Mouse (Mus musculus): ENCODE results near the gene Srd5a3.
A peak's percentile ranks its signal among the peaks of the same experiment; 100 is the strongest.

The Srd5a3 gene

DNA sequence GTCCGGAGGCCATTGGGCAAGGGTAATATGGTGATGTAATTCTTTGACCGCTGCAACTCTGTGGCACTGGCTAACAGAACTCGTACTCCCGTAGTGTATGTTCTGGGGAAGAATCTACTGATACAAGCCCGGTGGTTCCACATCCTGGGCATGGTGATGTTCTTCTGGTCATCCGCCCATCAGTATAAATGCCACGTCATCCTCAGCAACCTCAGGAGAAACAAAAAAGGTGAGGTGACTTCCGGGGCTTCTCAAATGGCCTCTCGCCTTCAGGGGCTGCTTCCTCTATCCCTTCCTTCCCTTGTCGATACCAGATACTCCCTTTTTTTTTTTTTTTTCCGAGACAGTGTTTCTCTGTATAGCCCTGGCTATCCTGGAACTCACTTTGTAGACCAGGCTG, 13.4 kb downstream of the Srd5a3 start:
- DNase-seq (ENCODE audit: low read depth): no peak

DNA sequence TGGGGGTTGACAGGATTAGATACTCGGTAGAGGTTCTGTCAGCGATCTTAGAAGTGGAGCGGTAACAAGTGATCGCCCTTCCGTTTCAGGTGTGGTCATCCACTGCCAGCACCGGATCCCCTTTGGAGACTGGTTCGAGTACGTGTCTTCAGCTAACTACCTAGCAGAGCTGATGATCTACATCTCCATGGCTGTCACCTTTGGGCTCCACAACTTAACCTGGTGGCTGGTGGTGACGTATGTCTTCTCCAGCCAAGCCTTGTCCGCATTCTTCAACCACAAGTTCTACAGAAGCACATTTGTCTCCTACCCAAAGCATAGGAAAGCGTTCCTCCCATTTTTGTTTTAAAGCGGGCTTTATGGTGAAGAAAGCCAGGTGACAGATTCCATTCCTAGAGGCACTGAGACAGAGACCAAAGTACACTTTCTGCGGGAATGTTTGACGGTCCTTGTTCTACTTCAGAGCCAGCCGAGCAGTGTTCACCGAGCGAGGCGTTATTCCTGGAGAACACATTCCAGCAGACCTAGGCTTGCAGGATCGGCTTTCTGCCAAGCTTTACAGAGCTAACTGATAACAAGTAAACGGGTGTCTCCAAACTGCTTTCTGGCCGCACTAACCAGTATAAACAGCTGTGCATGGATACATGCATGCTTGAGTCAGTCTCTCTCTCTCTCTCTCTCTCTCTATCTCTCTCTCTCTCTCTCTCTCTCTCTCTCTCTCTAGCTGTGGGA, 14.5 kb downstream of the Srd5a3 start:
- no peak for DNase-seq (ENCODE audit: low read depth)

DNA sequence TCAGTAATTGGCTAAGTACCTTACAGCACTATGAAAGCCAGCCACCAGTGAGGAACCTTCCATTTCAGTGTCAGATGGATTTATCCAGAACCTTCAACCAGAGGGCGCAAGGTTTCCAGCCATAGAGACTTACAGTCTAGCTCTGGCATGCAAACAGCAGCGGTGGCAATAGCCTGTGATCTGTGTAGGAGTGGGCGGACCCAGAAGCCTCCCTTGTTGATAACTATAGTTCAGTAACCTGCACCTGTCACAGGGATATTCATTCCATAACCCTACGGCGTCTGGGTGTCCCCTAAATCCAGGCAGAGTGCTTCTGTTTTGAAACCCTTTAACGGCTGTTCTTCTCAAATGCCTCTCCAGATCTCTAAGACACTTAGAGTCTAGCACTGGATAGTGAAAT, 19.5 kb downstream of the Srd5a3 start:
- no peak for DNase-seq (ENCODE audit: low read depth)

DNA sequence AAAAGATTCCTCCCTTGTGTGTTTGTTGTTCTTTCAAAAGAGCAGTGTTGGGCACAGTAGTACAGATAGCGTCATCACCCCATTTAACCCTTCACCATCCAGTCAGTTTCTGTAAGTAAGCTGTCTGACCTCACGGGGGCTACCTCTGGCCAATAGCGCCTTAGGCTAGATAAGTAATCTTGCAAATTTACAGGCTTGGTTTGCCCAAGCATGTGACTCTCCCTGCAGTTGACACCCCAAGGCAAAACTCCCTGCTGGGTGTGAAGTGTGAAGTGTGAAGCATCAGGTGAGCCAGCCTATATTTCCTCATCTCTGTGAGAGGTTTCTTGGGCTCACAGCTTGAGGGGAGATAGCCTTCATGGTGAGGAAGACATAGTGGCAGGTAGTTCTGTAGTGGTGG, 20.0 kb downstream of the Srd5a3 start:
- DNase-seq (ENCODE audit: low read depth): no peak

DNA sequence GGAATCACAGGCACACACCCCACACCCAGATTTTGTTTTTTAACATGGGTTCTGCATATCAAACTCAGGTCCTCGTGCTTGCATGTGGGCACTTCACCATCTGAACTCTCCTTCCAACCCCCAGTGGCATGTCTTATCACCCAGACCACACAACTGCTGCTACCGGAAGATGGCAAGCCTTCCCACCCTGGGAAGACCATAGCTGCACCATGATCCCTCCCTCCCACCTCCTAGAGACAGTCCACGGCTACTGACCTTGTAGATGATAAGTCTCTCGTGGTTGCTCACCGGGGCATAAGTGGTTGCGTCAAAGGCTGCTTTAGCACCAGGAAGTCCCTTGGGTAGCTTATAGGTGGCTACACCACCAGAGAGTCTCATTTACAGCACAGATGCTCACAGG, 21.4 kb downstream of the Srd5a3 start:
- DNase-seq (ENCODE audit: low read depth): no peak

DNA sequence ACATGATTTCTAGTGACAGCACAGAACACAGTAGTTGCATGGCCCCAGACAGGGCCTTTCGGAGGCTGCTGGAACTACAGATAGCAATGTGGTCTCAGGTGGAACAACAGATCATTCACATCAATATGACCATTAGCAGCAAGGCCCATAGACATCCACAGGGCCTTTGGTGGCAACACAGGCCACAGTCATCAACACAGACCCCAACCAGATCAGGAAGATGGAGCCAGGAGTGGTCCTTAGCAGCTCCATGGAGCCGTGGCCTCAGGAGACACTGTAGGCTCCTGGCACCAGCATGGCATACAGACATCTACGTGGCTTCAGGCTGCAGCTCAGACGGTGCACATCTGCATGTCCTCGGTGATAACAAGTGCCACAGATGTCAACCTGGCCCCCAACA, 22.9 kb downstream of the Srd5a3 start:
- DNase-seq (ENCODE audit: low read depth): no peak

DNA sequence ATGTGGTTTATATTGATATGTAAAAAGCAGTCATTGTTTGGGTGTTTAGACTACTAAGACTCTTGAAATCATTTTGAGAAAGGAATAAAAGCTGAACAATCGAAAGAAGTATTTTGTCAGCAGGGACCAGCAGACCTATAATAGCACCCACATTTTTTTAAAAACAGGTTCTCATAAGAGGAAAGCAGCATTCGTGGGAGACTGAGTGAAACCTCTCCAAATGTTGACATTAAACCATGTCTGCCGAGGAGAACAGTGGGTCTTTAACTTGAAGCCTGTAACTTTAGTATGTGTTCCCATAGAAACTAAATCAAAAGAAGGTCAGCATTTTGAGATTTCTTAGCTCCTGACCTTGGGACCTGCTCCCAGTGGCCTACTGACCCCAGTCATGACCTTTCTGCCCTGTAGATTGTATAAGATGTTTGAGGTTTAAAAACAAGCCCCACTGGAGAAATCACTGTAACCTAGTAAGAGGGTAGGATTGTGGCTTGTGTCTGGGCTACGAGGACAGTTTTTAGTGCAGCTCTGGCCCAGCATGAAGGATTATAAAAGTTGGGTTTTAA, 23.8 kb downstream of the Srd5a3 start:
- no peak for DNase-seq (ENCODE audit: low read depth)

DNA sequence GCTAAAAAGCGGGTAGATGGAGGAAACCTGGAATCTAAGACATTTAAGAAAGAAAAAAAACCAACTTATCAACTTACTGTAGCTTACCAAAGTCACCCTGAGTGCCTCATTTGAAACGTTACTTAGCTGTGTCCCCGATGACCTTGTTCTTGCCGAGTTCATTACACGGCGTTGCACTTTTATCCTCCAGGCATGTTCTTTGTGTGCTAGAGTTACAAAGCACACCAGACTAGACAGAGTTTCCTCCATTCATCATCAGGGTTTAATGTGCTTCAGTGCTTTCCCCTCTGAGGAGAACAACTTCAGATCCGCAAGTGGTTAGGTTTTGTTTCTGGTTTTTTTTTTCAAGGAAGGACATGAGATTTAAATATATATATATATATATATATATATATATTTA, 24.8 kb downstream of the Srd5a3 start:
- DNase-seq (ENCODE audit: low read depth): no peak

DNA sequence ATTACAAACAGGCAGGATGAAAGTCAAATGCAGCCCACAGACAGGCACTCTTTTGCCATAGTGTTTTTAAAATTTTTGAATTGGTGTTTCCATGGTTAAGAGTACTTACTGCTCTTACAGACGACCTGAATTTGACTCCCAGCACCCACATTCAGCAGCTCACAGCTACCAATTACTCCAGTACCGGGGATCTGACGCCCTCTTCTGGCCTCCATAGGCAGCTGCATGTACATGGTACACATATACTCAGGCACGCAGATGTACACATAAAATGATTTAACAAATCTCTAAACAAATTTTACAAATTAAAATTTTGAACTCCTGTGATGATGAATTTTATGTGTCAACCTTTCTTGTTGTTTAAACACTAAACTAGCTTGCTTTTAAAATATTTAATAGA, 30.5 kb downstream of the Srd5a3 start:
- DNase-seq (ENCODE audit: low read depth): no peak

DNA sequence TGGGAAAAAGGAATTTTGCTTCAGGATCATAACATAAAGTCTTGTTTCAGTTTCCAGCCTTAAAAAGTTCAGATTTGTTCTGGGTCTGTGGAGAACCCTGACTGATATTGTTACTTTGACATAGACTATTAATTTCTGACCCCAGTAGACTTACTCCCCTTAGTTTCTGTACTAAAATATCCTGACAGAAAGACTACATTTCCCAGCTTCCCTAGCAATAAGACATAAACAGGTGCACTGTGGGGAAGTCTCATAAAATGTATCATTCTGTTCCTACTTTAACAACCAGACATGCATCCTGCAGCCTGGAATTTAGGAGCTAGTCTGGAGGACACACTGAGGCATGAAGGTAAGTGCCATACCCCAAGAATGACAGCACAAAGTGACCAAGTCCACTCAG, 31.0 kb downstream of the Srd5a3 start:
- no peak for DNase-seq (ENCODE audit: low read depth)

DNA sequence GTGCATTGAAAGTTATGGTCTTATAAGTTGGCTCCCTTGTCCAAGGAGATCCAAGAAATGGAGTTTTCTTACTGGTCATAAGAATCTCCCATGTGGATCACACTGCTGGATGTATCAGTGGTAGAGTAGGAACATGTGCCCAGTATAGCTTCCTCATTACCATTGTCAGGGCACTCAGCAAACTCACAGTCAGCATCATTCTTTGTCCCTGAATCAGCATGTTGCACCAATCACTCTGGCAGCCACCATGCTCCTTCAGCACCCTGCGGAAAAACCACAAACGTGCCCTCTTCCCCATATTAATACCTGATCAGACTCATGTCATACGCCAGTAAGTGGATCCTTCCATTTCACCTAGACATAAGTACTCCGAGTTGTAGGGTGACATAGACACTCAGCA, 35.0 kb downstream of the Srd5a3 start:
- no peak for DNase-seq (ENCODE audit: low read depth)

DNA sequence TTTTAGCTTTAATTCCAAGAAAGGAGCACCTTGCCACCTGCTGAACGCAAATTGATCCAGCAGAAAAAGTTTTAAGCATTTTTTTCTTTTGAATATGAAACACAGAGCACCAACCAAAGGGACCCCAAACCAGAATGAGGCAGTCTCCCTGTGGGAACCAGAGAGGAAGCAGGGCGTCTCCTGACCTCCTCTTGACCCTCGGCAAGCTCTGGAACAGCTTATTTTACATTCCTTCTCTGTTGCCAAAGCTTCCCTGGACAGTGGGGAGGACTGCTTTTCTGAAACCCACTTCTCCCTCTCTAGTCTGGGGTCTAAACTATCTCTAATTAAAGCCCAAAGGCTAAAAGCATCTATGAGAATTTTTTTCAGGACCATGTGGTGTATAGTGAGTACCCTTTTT, 36.3 kb downstream of the Srd5a3 start:
- DNase-seq (ENCODE audit: low read depth): no peak

DNA sequence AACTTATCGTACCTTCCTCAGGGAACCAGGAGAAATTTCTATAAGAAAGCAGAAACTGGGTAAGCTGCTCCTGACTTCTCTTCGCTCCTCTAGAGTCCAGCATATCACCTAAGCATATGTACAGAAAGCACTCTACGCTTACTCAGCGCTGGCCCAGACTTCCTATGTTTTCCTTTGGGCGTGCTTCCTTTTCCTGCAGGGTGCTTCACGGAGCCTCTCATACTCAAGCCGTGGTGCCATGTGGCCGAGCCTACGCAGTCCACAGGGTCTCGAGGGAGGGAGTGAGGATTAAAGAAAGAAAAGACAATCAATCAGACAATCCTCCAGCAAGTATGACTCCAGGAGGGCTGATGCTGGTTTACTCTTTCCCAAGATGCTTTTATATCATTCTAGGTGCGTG, 36.8 kb downstream of the Srd5a3 start:
- DNase-seq (ENCODE audit: low read depth): no peak

DNA sequence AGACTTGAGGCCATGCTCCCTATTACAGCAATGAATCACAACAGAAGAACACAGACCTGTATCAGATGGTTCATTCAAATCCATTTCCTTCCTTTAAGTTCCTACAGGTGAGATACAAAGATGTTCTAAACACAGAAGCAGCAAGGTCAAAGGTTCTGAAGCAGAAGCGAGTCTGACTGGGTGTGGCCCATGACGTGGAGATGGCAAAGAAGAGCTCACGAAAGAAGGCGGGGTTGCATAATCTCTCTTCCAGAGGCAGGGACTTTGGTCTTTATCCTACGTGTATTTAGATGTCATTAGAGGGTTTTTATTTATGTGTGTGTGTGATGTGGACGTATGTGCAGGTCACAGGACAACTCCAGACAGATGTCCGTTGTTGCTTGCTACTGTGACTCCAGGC, 37.6 kb downstream of the Srd5a3 start:
- no peak for DNase-seq (ENCODE audit: low read depth)

DNA sequence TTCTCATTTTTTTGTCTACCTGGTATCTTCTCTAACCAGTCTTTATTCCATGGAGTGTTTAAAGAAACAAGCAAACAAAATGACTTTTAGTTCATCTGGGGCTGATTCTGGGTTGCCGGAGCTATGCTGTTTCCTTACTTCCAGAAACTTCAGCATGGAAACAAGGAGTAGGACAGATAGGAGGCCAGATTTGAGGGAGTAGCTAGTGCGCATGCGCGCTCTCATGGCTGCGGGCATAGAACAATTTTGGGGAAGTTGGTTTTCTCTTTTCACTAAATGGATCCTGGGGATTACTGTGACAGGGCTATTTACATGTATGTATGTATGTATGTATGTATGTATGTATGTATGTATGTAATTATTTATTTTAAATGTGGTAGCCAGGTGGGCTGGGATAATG, 39.1 kb downstream of the Srd5a3 start:
- DNase-seq (ENCODE audit: low read depth): no peak

DNA sequence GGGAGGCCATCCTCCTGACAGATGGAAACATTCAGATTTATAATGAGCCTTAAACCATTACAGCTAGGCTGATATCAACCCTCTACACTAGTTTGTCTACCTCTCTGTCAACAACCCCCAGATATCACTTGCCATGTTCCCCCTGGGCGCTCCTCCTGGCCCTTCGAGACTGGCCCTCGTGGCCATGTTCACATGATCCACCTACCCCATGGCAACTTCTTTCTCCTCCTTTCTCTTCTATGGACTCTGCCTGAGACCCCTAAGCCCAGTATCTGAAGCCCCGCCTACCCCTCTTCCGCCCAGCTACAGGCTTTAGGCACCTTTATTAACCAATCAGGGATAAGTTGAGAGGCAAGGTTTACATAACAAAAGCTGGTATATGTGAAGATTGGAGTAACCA, 39.7 kb downstream of the Srd5a3 start:
- no peak for DNase-seq (ENCODE audit: low read depth)

DNA sequence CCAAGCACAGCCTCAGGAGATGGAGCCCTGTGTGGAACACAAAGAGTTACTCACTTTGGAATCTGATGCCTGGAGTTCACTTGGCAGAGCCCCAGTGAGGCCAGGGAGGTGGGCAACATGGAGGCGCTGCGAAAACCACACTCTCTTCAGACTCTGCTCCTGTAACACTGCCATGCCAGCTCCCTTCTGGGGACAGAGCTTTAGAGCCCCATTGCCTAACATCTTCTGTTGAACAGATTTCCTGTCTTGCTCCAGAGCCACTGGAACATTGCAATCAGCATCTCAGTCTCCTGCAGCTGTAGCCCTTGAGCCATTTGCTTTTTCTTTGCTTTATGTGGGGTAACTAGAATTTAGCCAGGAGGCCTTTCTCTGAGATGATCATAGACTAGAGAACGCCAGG, 42.3 kb downstream of the Srd5a3 start:
- peak; percentile 14 for DNase-seq (ENCODE audit: low read depth)

DNA sequence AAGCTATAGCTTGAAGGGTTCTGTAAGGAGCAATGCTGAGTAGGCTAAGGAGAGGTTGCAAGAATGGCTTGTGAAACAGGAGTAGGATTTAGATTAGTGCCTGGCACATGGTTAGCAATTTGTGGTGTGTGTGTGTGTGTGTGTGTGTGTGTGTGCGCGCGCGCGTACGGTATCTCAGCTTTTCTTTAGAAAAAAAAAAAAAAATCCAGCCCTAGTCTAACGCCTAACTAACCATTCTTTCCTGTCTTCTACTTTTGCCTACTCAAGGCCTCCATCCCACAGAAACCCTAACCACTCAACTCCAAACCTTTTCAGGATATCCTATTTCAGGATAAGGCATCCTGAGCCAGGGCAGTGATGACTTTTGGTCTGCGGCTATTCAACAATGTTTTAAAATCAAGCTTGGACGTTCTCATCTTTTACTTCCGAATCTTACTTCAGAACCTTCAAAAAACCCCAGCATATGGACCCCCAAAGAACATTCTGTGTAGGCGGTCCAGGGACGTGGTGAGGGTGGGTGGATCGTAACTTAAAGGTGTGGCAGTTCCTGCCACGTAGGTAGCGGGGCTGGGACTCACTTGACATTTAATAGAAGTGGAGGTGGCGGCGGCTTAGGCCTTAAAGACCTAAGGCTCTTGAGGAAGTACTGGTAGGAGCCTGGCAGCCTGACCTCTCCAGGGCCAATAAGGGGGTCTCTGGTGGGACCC, 43.1 kb downstream of the Srd5a3 start:
- no peak for DNase-seq (ENCODE audit: low read depth)

DNA sequence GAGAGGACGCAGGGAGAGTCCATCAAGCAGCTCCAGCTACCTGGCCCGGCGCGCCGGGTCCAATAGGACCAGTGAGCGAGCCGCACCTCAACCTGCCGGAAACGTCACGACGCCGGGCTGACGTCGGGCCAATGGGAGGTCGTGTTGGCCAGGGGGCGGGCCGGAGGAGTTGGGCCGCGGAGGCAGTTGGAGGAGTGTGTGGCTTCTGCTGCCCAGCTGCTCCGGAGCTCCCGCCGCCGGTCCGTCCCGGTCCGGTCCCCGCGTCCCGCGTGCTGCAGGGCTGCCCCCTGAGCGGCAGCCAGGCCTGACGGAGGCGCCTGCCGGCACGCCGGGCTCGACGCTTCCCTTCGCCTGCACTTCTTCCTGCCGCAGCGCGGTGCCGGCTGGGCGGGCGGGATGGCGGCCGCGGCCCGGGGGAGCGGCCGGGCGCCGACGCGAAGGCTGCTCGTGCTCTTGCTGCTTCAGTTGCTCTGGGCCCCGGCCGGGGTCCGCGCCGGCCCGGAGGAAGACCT, 43.7 kb downstream of the Srd5a3 start, which contains the start of gene Tmem165:
TSS of gene Tmem165 (plus strand) at position 131 of the 512 bp plus-strand sequence.
- peak; percentile 95 for DNase-seq (ENCODE audit: low read depth)

DNA sequence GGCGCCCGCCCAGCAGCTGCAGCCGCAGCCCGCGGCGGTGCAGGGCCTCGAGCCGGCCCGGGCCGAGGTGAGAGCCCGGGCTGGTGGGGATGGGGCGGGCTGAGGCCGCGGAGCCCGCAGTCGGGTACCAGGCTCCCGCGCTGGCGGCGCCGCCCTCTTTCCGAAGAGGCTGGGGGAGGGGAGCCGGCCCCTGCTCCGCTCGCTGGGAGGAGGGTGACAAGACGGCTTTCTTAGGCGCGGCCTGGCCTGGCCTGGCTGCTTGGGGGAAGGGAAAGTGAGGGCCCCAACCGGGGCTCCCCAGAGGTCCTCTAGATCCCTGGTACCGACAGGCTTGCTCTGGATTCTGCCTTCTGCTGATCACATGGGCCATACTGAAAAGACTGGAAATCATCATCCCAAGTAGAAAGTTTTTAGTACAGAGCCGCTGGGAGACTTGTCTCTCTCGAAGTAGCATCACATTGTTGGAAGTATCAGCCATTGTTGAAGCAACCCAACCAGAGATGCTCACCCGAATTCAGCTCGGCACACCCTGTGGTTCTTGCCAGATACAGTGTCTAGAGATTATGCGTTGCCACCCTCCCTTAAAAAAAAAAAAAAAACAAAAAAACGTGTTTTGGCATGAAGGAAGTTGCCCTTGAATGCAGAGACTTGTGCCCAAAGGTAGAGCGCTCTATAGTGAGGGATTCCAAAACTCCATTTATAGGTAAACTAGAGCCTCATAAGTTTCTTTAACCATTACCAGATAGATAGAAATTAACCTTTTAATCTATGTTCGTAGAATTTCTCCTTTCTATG, 44.4 kb downstream of the Srd5a3 start:
- DNase-seq (ENCODE audit: low read depth): peak; percentile 77

DNA sequence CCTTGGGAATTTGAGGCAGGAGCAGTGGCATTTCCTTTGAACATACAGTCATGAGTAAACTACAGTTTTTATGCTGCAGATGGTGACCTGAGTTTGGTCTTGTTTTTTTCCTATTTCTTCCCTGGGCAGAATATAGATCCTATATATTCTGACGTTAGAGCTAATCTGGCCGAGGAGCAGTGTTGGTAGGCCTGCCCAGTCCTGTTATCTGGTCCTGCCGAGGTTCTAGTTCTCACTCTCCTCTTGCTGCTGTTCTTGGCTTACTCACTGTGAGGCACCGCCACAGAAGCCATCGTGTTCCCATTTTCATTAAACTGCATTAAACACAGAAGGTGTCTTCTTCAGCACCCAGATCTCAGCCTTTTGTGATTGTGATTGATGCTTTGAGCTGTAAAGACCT, 47.8 kb downstream of the Srd5a3 start:
- no peak for DNase-seq (ENCODE audit: low read depth)

DNA sequence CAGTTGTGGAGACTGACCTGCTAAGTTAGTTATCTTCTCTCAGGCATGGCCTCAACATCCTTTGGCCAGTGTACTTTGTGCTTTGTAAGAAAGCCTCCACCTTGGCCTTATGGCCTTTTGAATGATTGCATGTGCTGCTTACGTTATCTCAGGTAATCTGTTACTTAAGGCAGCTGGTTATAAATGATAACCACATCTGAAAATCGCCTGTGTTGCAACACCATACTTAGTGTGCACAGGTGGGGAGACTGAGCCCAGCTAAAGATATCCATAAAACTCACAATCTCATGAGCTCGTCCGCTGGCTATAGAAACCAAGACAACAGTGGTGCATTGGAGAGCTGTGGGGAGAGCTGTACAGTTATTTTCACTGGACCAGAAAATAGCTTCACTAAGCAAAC, 50.5 kb downstream of the Srd5a3 start:
- DNase-seq (ENCODE audit: low read depth): no peak

DNA sequence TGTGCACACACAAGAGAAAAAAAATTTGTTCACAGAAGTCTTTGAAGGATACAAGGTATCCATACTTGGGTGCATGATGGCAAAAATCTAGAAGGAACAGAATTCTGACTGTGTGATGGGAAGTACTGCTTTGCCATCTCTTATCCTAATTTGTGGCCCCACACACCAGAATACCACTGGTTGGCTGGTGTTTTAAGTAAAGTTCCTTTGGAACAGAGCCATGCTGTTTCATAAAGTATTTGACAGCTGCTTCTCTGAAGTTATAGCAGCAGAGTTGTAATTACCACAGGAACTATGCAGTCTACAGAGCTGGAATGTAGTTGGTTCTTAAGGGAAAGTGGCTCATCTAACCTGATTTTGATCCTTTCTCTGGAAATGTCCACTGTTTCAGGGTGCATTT, 53.0 kb downstream of the Srd5a3 start:
- DNase-seq (ENCODE audit: low read depth): no peak

Measured in induced T-regulatory cell, adult 2 months (primary cell).